Mouse (Mus musculus) heart, adult 2 months (tissue): ENCODE data around the gene Gnptg. TPM values are rescaled to one million over a fixed set of nuclear protein-coding genes. Genes with fewer than 3 reads are reported as not detected.
A peak's percentile ranks its signal among the peaks of the same experiment; 100 is the strongest.

ENCODE experiments used
- DNase-seq, 2 experiments: peaks; one replicate each; pipeline ENCODE4 v3.0.0; 2021
- H3K27ac ChIP-seq: fragments of 200-600 bp; 2 replicates; pipeline ENCODE4 v1.8.1; 2022
- H3K27me3 ChIP-seq: fragments of 200-500 bp; 2 replicates; pipeline ENCODE4 v1.6.1; 2012; ENCODE audit warnings: mild to moderate bottlenecking, low read length, inconsistent platforms, mixed read lengths; ENCODE audit not compliant: control insufficient read depth, insufficient read depth
- H3K36me3 ChIP-seq: fragments of 200-500 bp; 2 replicates; pipeline ENCODE4 v1.6.1; 2012; ENCODE audit warnings: low read length, inconsistent platforms; ENCODE audit not compliant: control insufficient read depth, insufficient read depth
- H3K4me1 ChIP-seq: fragments of 200-500 bp; 2 replicates; pipeline ENCODE4 v1.6.1; 2011; ENCODE audit warnings: low read length; ENCODE audit not compliant: control insufficient read depth, insufficient read depth
- H3K4me3 ChIP-seq: fragments of 200-600 bp; 2 replicates; pipeline ENCODE4 v1.8.1; 2022
- H3K79me2 ChIP-seq: fragments of 200-500 bp; replicated peaks from 2 replicates; pipeline ENCODE4 v1.6.1; 2012; ENCODE audit warnings: mild to moderate bottlenecking, inconsistent platforms, low read length, moderate library complexity, mixed read lengths; ENCODE audit not compliant: control insufficient read depth, insufficient read depth
- H3K9ac ChIP-seq: fragments of 200-500 bp; 2 replicates; pipeline ENCODE4 v1.6.1; 2012; ENCODE audit warnings: low read depth, mild to moderate bottlenecking, control low read depth, inconsistent platforms, low read length, mixed read lengths
- CTCF ChIP-seq: fragments of 200-600 bp; IDR thresholded peaks from 2 replicates; pipeline ENCODE4 v1.8.1; 2022; ENCODE audit warnings: antibody characterized with exemption, mild to moderate bottlenecking, moderate library complexity
- EP300 ChIP-seq: fragments of 200-500 bp; IDR thresholded peaks from 2 replicates; pipeline ENCODE4 v1.6.1; 2011; ENCODE audit warnings: low read depth, low read length, control low read depth; ENCODE audit not compliant: insufficient read depth
- POLR2A ChIP-seq: fragments of 200-500 bp; IDR thresholded peaks from 2 replicates; pipeline ENCODE4 v1.6.1; 2011; ENCODE audit warnings: mild to moderate bottlenecking, low read depth, low read length, control low read depth; ENCODE audit not compliant: insufficient read depth
- WGBS: fragments of 180-500 bp; shearing (Covaris S2); methylation state at CpG from one replicate; pipeline ENCODE4 v1.1.7; 2018; 5-methylcytosine and 5-hydroxymethylcytosine counted together
- intact Hi-C: fragments of 180-260 bp; cut with DNase I; formaldehyde crosslinking; loops from one replicate; pipeline ENCODE4 v1.15.1; 2025
- polyA plus RNA-seq: library from polyadenylated mRNA; depleted of rRNA; stranded (reverse); fragments of >200 nt; gene quantifications from 2 replicates; pipeline ENCODE4 v1.2.3, GENCODE M21; 2012
- total RNA-seq, 2 experiments: library from RNA; stranded (reverse); gene quantifications; 2 replicates each; pipeline ENCODE4 v1.2.3; 2021

Gene Gnptg
- total and polyA plus RNA-seq, 3 experiments, result 13.6 to 18.0 (median 16.1) TPM

DNA sequence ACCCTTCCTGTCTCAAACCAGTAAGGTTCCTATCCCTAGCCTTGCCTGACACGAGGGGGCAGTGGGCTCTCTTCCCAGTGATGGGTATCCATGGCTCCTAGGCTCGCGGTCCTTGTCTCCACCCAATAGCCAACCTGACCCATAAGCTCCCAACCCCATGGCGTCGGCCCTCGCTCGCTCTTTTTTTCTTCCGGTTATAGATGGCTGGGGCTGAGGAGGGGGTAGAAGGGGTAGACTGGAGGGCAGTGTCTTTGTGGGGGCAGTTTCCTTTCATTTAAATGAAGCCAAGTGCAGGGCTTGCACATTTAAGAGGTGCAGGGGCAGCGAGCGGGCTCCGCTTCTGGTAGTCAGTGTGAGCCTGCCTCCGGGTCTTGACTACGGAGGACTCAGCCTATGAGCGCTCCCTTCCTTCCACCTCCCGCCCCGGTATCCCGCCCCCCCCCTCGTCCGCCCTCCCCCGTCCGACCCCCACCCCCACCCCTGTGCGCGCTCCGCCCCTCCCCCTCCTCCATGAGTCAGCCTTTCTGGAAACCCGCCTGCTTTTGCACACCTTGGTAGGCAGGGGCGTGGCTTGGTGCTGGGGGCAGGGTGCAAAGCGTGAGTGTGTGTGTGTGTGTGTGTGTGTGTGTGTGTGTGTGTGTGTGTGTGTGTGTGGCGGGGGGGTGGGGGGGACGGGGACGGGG, 18.0 kb downstream of the Gnptg start:
- H3K9ac ChIP-seq, result peak overlapping the region; percentile 28
- no peaks in the 10 kb centered on the region for H3K27me3 ChIP-seq
- intact Hi-C loops, result no loop called here
- WGBS, result 13% methylated on average over 18 of the region's 30 CpGs
- DNase-seq, result peak in 1 of 2 experiments; percentile 41
- H3K36me3 ChIP-seq, result no peaks in the 10 kb centered on the region
- H3K4me1 ChIP-seq, result 0 out of 2 replicates have a peak, but pooled peaks cover 4% of the 10 kb centered on the region
- no peak overlapping the region for H3K27ac ChIP-seq
- TF ChIP-seq EP300 (no peak), POLR2A (no peak), CTCF (no peak)
- peak overlapping the region; percentile 26; the same call in 1 of the 2 replicates for H3K4me3 ChIP-seq
- no peaks in the 10 kb centered on the region; the same call in 1 of the 2 replicates for H3K79me2 ChIP-seq

DNA sequence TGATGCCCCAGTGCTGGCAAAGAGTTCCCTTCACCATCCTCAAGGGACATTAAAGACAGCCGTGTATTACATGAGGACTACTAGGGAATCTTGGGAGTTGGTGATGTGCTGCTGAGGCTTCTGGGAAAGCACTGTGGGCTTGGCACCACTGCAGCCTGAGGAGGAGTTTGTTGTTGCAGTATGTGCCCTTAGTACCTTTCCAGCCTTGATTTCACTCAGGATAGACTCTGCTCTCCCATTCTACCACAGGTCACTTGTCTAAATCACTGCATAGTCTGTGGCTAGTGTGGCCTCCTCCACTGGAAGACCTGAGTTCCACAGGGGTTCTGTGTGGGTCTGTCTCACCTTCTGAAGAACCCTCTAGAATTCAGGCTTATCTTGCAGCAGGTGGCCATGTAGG, 19.2 kb downstream of the Gnptg start:
- Histone ChIP-seq H3K27ac (no peak overlapping the region), H3K79me2 (no peaks in the 10 kb centered on the region; the same call in 1 of the 2 replicates), H3K4me3 (no peak overlapping the region), H3K9ac (no peak overlapping the region), H3K4me1 (0 out of 2 replicates have a peak, but pooled peaks cover 4% of the 10 kb centered on the region), H3K27me3 (no peaks in the 10 kb centered on the region), H3K36me3 (no peaks in the 10 kb centered on the region)
- TF ChIP-seq CTCF (no peak), POLR2A (no peak), EP300 (no peak)
- DNase-seq, result no peak
- 57% methylated on average over 1 of the region's 1 CpGs for WGBS
- intact Hi-C loops, result no loop called here

DNA sequence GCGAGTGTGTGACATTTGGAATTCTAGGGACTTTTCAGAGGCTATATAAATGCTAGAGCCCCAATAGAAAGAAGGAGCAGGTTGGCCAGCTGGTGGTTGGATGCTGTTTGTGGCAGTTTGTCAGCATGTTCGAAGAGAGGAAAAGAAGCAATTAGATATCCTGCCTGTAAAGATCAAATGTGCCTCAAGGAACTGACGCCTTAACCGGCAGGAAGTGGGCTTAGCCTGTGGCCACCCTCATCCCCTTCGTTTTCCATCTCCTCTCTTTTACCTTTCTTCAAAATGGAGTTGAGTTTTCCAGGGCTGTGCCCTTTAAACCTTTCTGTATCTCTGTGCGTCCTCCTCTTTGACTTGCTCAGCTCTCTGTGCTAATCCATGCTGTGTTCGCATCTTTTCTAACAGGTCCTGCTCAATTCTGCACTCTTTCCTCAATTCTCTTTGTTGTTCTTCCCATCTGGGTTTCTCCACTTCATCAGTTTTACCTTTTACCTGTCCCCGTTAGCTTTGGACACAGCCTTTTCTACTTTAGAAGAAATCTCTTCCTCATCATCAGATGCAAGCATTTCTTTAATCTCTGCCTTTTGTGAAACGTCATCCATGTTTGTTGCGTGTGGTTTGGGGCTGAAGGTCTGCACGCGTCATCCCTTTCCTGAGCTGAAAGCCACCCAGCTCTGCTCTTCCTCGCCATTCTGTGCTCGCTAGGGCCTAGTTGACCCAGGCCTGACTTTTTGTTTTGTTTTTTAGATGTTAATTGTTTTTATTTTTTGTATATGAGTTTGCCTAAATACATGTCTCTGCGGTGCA, 20.2 kb downstream of the Gnptg start:
- Histone ChIP-seq H3K4me1 (0 out of 2 replicates have a peak, but pooled peaks cover 4% of the 10 kb centered on the region), H3K79me2 (no peaks in the 10 kb centered on the region; the same call in 1 of the 2 replicates), H3K9ac (no peak overlapping the region), H3K27me3 (no peaks in the 10 kb centered on the region), H3K4me3 (no peak overlapping the region), H3K36me3 (no peaks in the 10 kb centered on the region), H3K27ac (no peak overlapping the region)
- 91% methylated on average over 15 of the region's 15 CpGs for WGBS
- intact Hi-C loops, result no loop called here
- TF ChIP-seq POLR2A, result no peak
- no peak for TF ChIP-seq CTCF
- TF ChIP-seq EP300, result no peak
- DNase-seq, result no peak

DNA sequence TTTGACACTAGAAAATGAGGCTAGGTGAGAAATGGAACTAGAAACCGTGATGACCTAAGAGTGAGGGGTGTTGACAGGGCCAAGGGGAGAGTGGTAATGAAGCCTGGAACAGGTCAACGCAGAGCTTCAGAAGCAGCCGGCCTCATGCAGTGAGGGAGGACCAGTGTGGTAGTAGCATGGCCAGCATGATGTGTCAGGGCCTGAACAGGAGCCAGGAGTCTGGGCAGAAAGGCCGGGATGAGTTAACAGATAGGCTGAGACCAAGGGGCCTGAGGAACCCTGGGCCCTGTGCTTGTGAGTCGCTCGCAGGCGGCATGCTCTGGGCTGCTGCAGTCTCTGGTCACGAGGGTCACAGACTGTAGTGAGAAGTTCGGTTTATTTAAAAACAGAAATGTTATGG, 21.0 kb downstream of the Gnptg start:
- Histone ChIP-seq H3K27me3 (no peaks in the 10 kb centered on the region), H3K27ac (no peak overlapping the region), H3K79me2 (no peaks in the 10 kb centered on the region; the same call in 1 of the 2 replicates), H3K9ac (no peak overlapping the region), H3K4me1 (0 out of 2 replicates have a peak, but pooled peaks cover 4% of the 10 kb centered on the region), H3K36me3 (no peaks in the 10 kb centered on the region), H3K4me3 (no peak overlapping the region)
- no peak for DNase-seq
- TF ChIP-seq CTCF (no peak), POLR2A (no peak), EP300 (no peak)
- intact Hi-C loops, result no loop called here
- WGBS, result 83% methylated on average over 9 of the region's 9 CpGs

DNA sequence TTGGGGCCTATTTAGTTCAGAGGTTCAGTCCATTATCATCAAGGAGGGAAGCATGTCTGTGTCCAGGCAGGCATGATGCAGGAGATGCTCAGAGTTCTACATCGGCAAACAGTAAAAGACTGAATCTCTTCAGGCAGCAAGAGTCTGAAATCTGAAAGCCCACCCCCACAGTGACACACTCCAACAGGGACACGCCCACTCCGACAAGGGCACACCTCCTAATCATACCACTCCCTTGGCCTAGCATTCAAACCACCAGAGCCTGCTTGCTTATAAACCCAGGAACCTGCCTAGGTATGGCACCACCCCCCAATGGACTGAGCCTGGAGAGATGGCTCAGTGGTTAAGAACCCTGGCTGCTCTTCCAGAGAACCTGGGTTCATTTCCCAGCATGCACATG, 24.5 kb downstream of the Gnptg start:
- Histone ChIP-seq H3K27ac (no peak overlapping the region), H3K4me3 (no peak overlapping the region), H3K79me2 (no peaks in the 10 kb centered on the region; the same call in 1 of the 2 replicates), H3K9ac (no peak overlapping the region), H3K27me3 (no peaks in the 10 kb centered on the region), H3K4me1 (peaks cover 5% of the 10 kb centered on the region), H3K36me3 (no peaks in the 10 kb centered on the region)
- TF ChIP-seq POLR2A (no peak), CTCF (no peak), EP300 (no peak)
- 84% methylated on average over 3 of the region's 3 CpGs for WGBS
- intact Hi-C loops, result no loop called here
- DNase-seq, result no peak
